Mouse (Mus musculus): ENCODE measurements around the gene Pkib. TPM values are rescaled to one million over a fixed set of nuclear protein-coding genes. Genes with fewer than 3 reads are reported as not detected.

The Pkib gene
- 0.88 and 1.1 TPM in 2 replicates for polyA plus RNA-seq (2015; fragmentation: Nextera tagmentation; extraction: Ambion mirVana)

GRCm38 (mm10) chr10:57631896-57632867, at the start of gene Pkib:
TSS of gene Pkib (plus strand) at chr10:57631981.
- WGBS (ENCODE audit: insufficient replicate concordance) = 1% methylated on average over 41 of the region's 41 CpGs
- peak within 1 kb of the TSS; percentile 58 for H3K4me2 ChIP-seq
- H3K27me3 ChIP-seq = peaks cover 15% of the 10 kb centered on the region
- no peaks in the 10 kb centered on the region for H3K9me3 ChIP-seq (replicated peaks)
- peak within 1 kb of the TSS; percentile 28; the same call in 1 of the 2 replicates for H3K4me3 ChIP-seq (replicated peaks)
- no peaks in the 10 kb centered on the region for H3K4me1 ChIP-seq (replicated peaks)
- no peaks in the 10 kb centered on the region for H3K36me3 ChIP-seq (replicated peaks)
- peak; percentile 44; the same call in 1 of the 2 replicates for ATAC-seq (ENCODE audit: insufficient read depth)
- no peak within 1 kb of the TSS for H3K9ac ChIP-seq
- H3K27ac ChIP-seq (replicated peaks) = no peak within 1 kb of the TSS

GRCm38 (mm10) chr10:57583927-57584326, 47.9 kb upstream of the Pkib start:
- Histone ChIP-seq H3K27ac (replicated peaks) (no peak overlapping the region), H3K4me1 (replicated peaks) (no peaks in the 10 kb centered on the region), H3K9me3 (replicated peaks) (no peaks in the 10 kb centered on the region), H3K36me3 (replicated peaks) (no peaks in the 10 kb centered on the region), H3K9ac (no peak overlapping the region), H3K4me3 (replicated peaks) (no peak overlapping the region), H3K27me3 (no peaks in the 10 kb centered on the region), H3K4me2 (no peak overlapping the region)
- no peak for ATAC-seq (ENCODE audit: insufficient read depth)
- WGBS (ENCODE audit: insufficient replicate concordance) = 13% methylated on average over 1 of the region's 1 CpGs

GRCm38 (mm10) chr10:57594266-57594665, 37.5 kb upstream of the Pkib start:
- WGBS (ENCODE audit: insufficient replicate concordance) = 47% methylated on average over 2 of the region's 2 CpGs
- no peak for ATAC-seq (ENCODE audit: insufficient read depth)
- Histone ChIP-seq H3K4me3 (replicated peaks) (no peak overlapping the region), H3K4me1 (replicated peaks) (no peaks in the 10 kb centered on the region), H3K36me3 (replicated peaks) (no peaks in the 10 kb centered on the region), H3K27ac (replicated peaks) (no peak overlapping the region), H3K4me2 (no peak overlapping the region), H3K9me3 (replicated peaks) (no peaks in the 10 kb centered on the region), H3K9ac (no peak overlapping the region), H3K27me3 (no peaks in the 10 kb centered on the region)

GRCm38 (mm10) chr10:57597172-57597571, 34.6 kb upstream of the Pkib start:
- no peak for ATAC-seq (ENCODE audit: insufficient read depth)
- WGBS (ENCODE audit: insufficient replicate concordance) = 37% methylated on average over 2 of the region's 2 CpGs
- no peak overlapping the region for H3K4me2 ChIP-seq
- H3K27me3 ChIP-seq = no peaks in the 10 kb centered on the region
- no peak overlapping the region for H3K27ac ChIP-seq (replicated peaks)
- H3K9ac ChIP-seq = no peak overlapping the region
- H3K36me3 ChIP-seq (replicated peaks) = no peaks in the 10 kb centered on the region
- no peaks in the 10 kb centered on the region for H3K9me3 ChIP-seq (replicated peaks)
- H3K4me3 ChIP-seq (replicated peaks) = no peak overlapping the region
- H3K4me1 ChIP-seq (replicated peaks) = no peaks in the 10 kb centered on the region

- no peak overlapping the region for H3K4me2 ChIP-seq
- no peak overlapping the region for H3K4me3 ChIP-seq (replicated peaks)
- no peak for ATAC-seq (ENCODE audit: insufficient read depth)
- 64% methylated on average over 4 of the region's 4 CpGs for WGBS (ENCODE audit: insufficient replicate concordance)
- no peaks in the 10 kb centered on the region for H3K4me1 ChIP-seq (replicated peaks)
- H3K27me3 ChIP-seq = no peaks in the 10 kb centered on the region
- H3K27ac ChIP-seq (replicated peaks) = no peak overlapping the region
- H3K36me3 ChIP-seq (replicated peaks) = no peaks in the 10 kb centered on the region
- no peaks in the 10 kb centered on the region for H3K9me3 ChIP-seq (replicated peaks)
- H3K9ac ChIP-seq = no peak overlapping the region
Observed at GRCm38 (mm10) chr10:57602951-57603350, 28.8 kb upstream of the Pkib start.

GRCm38 (mm10) chr10:57623311-57623710, 8.5 kb upstream of the Pkib start:
- 69% methylated on average over 10 of the region's 10 CpGs for WGBS (ENCODE audit: insufficient replicate concordance)
- Histone ChIP-seq H3K4me3 (replicated peaks) (no peak overlapping the region), H3K27me3 (no peaks in the 10 kb centered on the region), H3K9me3 (replicated peaks) (no peaks in the 10 kb centered on the region), H3K9ac (no peak overlapping the region), H3K27ac (replicated peaks) (no peak overlapping the region), H3K4me1 (replicated peaks) (no peaks in the 10 kb centered on the region), H3K36me3 (replicated peaks) (no peaks in the 10 kb centered on the region), H3K4me2 (no peak overlapping the region)
- no peak for ATAC-seq (ENCODE audit: insufficient read depth)

DNA sequence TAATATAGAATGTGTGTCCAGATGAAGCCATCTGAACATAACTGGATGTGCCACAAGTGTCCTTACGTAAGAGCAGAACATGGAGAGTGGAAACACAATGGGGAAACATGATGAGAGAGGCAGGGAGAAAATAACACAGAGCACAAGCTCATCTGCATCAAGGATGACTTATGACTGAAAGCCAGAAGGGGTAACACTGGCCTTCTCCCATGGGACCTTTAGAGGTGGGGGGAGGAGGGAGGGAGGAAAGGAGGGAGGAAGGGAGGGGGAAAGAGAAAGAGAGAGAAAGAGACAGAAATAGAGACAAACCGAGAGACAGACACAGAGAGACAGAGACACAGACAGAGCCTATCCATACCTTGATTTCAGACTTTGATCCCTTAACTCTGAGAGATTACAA, 4.0 kb upstream of the Pkib start:
- Histone ChIP-seq H3K4me1 (replicated peaks) (no peaks in the 10 kb centered on the region), H3K27me3 (peaks cover 13% of the 10 kb centered on the region), H3K4me2 (no peak overlapping the region), H3K9me3 (replicated peaks) (no peaks in the 10 kb centered on the region), H3K27ac (replicated peaks) (no peak overlapping the region), H3K9ac (no peak overlapping the region), H3K4me3 (replicated peaks) (no peak overlapping the region), H3K36me3 (replicated peaks) (no peaks in the 10 kb centered on the region)
- 63% methylated on average over 2 of the region's 2 CpGs for WGBS (ENCODE audit: insufficient replicate concordance)
- ATAC-seq (ENCODE audit: insufficient read depth) = no peak

DNA sequence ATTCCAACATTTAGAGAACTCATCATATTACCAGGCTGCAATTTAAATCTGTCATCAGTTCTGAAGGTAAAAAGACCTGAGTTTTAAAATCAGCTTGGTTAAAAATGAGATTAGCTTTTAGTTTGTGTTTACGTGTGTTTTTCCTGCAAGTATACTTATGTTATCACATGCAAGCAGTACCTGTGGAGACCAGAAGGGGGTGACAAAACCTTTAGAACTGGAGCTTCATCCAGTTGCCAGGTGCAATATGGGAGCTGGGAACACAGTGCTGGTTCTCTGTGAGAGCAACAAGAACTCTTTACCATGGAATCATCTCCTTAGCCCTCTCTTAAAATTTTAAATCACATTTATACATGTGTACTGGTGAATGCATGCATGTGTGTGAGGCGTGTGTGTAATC, 1.2 kb upstream of the Pkib start:
- no peaks in the 10 kb centered on the region for H3K36me3 ChIP-seq (replicated peaks)
- H3K9ac ChIP-seq = no peak overlapping the region
- H3K27ac ChIP-seq (replicated peaks) = no peak overlapping the region
- no peak for ATAC-seq (ENCODE audit: insufficient read depth)
- peaks cover 15% of the 10 kb centered on the region for H3K27me3 ChIP-seq
- no peaks in the 10 kb centered on the region for H3K9me3 ChIP-seq (replicated peaks)
- H3K4me2 ChIP-seq = no peak overlapping the region
- WGBS (ENCODE audit: insufficient replicate concordance) = 68% methylated on average over 2 of the region's 2 CpGs
- no peaks in the 10 kb centered on the region for H3K4me1 ChIP-seq (replicated peaks)
- H3K4me3 ChIP-seq (replicated peaks) = no peak overlapping the region

DNA sequence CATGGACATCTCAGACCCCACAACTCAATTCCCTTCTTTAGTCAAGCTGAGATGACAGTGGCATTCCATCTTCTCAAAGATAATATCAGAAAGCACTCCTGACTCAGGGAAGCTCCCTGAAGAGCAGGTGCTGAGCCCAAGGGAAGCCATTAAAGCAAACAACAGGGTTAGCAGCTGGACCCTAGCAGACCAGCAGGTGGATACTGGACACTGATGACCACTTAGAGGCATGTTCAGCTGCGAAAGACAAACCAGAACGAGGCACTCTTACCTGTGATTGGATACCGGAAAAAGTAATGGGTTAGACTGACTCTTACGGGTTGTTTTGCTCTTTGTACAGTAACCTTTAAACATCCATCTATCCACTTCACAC, 1.1 kb downstream of the Pkib start:
- no peaks in the 10 kb centered on the region for H3K4me1 ChIP-seq (replicated peaks)
- peaks cover 15% of the 10 kb centered on the region for H3K27me3 ChIP-seq
- no peak for ATAC-seq (ENCODE audit: insufficient read depth)
- WGBS (ENCODE audit: insufficient replicate concordance) = 49% methylated on average over 4 of the region's 4 CpGs
- no peaks in the 10 kb centered on the region for H3K36me3 ChIP-seq (replicated peaks)
- no peak overlapping the region for H3K4me3 ChIP-seq (replicated peaks)
- no peak overlapping the region for H3K27ac ChIP-seq (replicated peaks)
- no peak overlapping the region for H3K9ac ChIP-seq
- H3K4me2 ChIP-seq = peak overlapping the region; percentile 58; the same call in 1 of the 2 replicates
- no peaks in the 10 kb centered on the region for H3K9me3 ChIP-seq (replicated peaks)

DNA sequence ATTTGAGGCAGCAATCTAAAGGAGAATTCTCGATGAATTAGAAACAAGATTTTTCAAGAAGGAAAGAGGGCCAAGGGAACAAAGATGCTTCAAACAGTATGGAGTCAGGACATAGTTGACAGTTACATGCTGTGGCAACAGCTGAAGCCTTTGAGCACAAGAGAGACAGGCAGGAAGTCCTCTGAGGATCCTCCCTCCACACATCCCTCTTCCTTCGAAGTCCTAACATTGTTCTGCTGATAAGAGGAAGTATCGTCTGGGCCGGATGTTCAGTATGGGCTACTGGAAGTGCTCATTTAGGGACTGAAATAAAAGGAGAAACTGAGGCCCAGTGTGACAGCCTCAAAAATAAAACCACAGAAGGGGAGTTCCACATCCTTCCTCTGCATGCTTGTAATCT, 5.2 kb downstream of the Pkib start:
- H3K36me3 ChIP-seq (replicated peaks) = no peaks in the 10 kb centered on the region
- no peak overlapping the region for H3K27ac ChIP-seq (replicated peaks)
- H3K9me3 ChIP-seq (replicated peaks) = no peaks in the 10 kb centered on the region
- peaks cover 11% of the 10 kb centered on the region for H3K27me3 ChIP-seq
- no peak for ATAC-seq (ENCODE audit: insufficient read depth)
- H3K9ac ChIP-seq = no peak overlapping the region
- H3K4me3 ChIP-seq (replicated peaks) = no peak overlapping the region
- H3K4me2 ChIP-seq = no peak overlapping the region
- 14% methylated on average over 4 of the region's 4 CpGs for WGBS (ENCODE audit: insufficient replicate concordance)
- no peaks in the 10 kb centered on the region for H3K4me1 ChIP-seq (replicated peaks)

- 50% methylated on average over 4 of the region's 4 CpGs for WGBS (ENCODE audit: insufficient replicate concordance)
- Histone ChIP-seq H3K36me3 (replicated peaks) (no peaks in the 10 kb centered on the region), H3K4me2 (no peak overlapping the region), H3K9me3 (replicated peaks) (no peaks in the 10 kb centered on the region), H3K27me3 (no peaks in the 10 kb centered on the region), H3K4me1 (replicated peaks) (no peaks in the 10 kb centered on the region), H3K4me3 (replicated peaks) (no peak overlapping the region), H3K27ac (replicated peaks) (no peak overlapping the region), H3K9ac (no peak overlapping the region)
- no peak for ATAC-seq (ENCODE audit: insufficient read depth)
Observed at GRCm38 (mm10) chr10:57638250-57638649, 6.5 kb downstream of the Pkib start.

Data from liver, embryonic 15.5 days (tissue).